Mouse (Mus musculus) layer of hippocampus, adult 6 months (tissue): ENCODE data around the gene Psg29. TPM values are rescaled to one million over a fixed set of nuclear protein-coding genes. Genes with fewer than 3 reads are reported as not detected.

Experiments
- long read RNA-seq, 2 experiments: library from polyadenylated mRNA; unstranded; transcript quantifications; one replicate each; pipeline ENCODE4 v2.0.0; 2019 to 2020
- polyA plus RNA-seq: library from polyadenylated mRNA; unstranded; fragments of <200 nt; fragmentation: Nextera tagmentation; gene quantifications from 2 replicates; pipeline ENCODE4 v1.2.3, GENCODE M21; 2021

Psg29 gene
- polyA plus RNA-seq = not detected in 2 replicates
- long read RNA-seq, experiment 1 = 0 reads
- long read RNA-seq, experiment 2 = 0 reads

GRCm38 (mm10) chr7:17203177-17203576 is at the start of gene Psg29:
Psg29 (plus strand) TSS chr7:17203477.

Other genes with a start within 250 kb of the Psg29 start
- gene Pnmal1, start 243.8 kb upstream of the Psg29 start, polyA plus RNA-seq = 64.1 and 64.5 TPM in 2 replicates
- gene Gm42372, start 220.4 kb upstream of the Psg29 start, polyA plus RNA-seq = 9.1 and 9.2 TPM in 2 replicates
- gene Ccdc8, start 210.8 kb upstream of the Psg29 start, polyA plus RNA-seq = 0.35 and 0.38 TPM in 2 replicates
- gene Ppp5c, start 175.6 kb upstream of the Psg29 start, polyA plus RNA-seq = 126 and 137 TPM in 2 replicates
- 0.30 and 0.78 TPM in 2 replicates for gene Hif3a, start 141.1 kb upstream of the Psg29 start, polyA plus RNA-seq
- 1.9 and 2.7 TPM in 2 replicates for gene Psg16, start 129.4 kb upstream of the Psg29 start, polyA plus RNA-seq
- not detected in 2 replicates for gene Ceacam3, start 53.2 kb upstream of the Psg29 start, polyA plus RNA-seq